Mouse (Mus musculus) CH12.LX (cell line): ENCODE measurements at regions not wholly inside any gene's neighbourhood (a gene's known extent, or its start where the extent isn't known, plus 50 kb on each side); places are given as distances from the start of the nearest gene placed in this dataset.

Experiments used
- BHLHE40 ChIP-seq: IDR thresholded peaks from 2 replicates; pipeline ENCODE4 v1.6.1; 2011; ENCODE audit warnings: mild to moderate bottlenecking, low read depth, low read length, improper control_type of control experiment
- CTCF ChIP-seq, 2 experiments: IDR thresholded peaks in 1 of 2; conservative IDR thresholded peaks in 1 of 2; 2 replicates each; pipeline ENCODE4 v1.5.1; 2011 to 2012; ENCODE audit warnings: low read depth in 2 of 2, low read length in 2 of 2, improper control_type of control experiment in 1 of 2, inconsistent platforms in 1 of 2, mild to moderate bottlenecking in 1 of 2, moderate library complexity in 1 of 2
- ETS1 ChIP-seq: conservative IDR thresholded peaks from 2 replicates; pipeline ENCODE4 v1.6.1; 2012; ENCODE audit warnings: low read depth, mild to moderate bottlenecking, inconsistent platforms, low read length, improper control_type of control experiment, moderate library complexity
- MAFK ChIP-seq: IDR thresholded peaks from 2 replicates; pipeline ENCODE4 v1.6.1; 2011; ENCODE audit warnings: low read length, improper control_type of control experiment; ENCODE audit not compliant: insufficient replicate concordance
- MAX ChIP-seq: IDR thresholded peaks from 2 replicates; pipeline ENCODE4 v1.6.1; 2011; ENCODE audit warnings: low read length, improper control_type of control experiment
- NRF1 ChIP-seq: IDR thresholded peaks from 2 replicates; pipeline ENCODE4 v1.6.1; 2014; ENCODE audit warnings: low read depth, mild to moderate bottlenecking, inconsistent platforms, low read length, improper control_type of control experiment, moderate library complexity
- POLR2A ChIP-seq: IDR thresholded peaks from 2 replicates; pipeline ENCODE4 v1.6.1; 2011; ENCODE audit warnings: low read depth, mild to moderate bottlenecking, improper control_type of control experiment, low read length
- USF1 ChIP-seq: IDR thresholded peaks from 2 replicates; pipeline ENCODE4 v1.6.1; 2014; ENCODE audit warnings: low read depth, mild to moderate bottlenecking, inconsistent platforms, low read length, improper control_type of control experiment
- ZKSCAN1 ChIP-seq: IDR thresholded peaks from 2 replicates; pipeline ENCODE4 v1.6.1; 2012; ENCODE audit warnings: low read depth, inconsistent platforms, low read length, improper control_type of control experiment, borderline replicate concordance
- ZMIZ1 ChIP-seq: IDR thresholded peaks from 2 replicates; pipeline ENCODE4 v1.6.1; 2012; ENCODE audit warnings: low read depth, mild to moderate bottlenecking, inconsistent platforms, low read length, improper control_type of control experiment

- no peak for TF ChIP-seq ZKSCAN1
- TF ChIP-seq CTCF (conservative IDR thresholded peaks at IDR 0.05 in 1 of 2, IDR thresholded peaks at IDR 0.05 in 1 of 2; ENCODE audit: low read depth in 2 of 2, low read length in 2 of 2) = no peak
- no peak for TF ChIP-seq POLR2A
- no peak for TF ChIP-seq MAX
- no peak for TF ChIP-seq MAFK
- no peak for TF ChIP-seq ETS1
- no peak for TF ChIP-seq BHLHE40
- no peak for TF ChIP-seq USF1
- no peak for TF ChIP-seq NRF1
- TF ChIP-seq ZMIZ1 = no peak
Observed at GRCm38 (mm10) chr13:38780630-38781010, 121.8 kb upstream of the Eef1e1 start.
